Mouse (Mus musculus) thymus, adult 2 months (tissue): ENCODE results near the gene Zfp467. TPM values are rescaled to one million over a fixed set of nuclear protein-coding genes. Genes with fewer than 3 reads are reported as not detected.

Source experiments
- DNase-seq: peaks from one replicate; pipeline ENCODE4 v3.0.0; 2021
- H3K27ac ChIP-seq: fragments of 200-500 bp; 2 replicates; pipeline ENCODE4 v1.5.1; 2012; ENCODE audit warnings: low read length, control low read depth; ENCODE audit not compliant: control insufficient read depth, insufficient read depth
- H3K27me3 ChIP-seq: fragments of 200-500 bp; 2 replicates; pipeline ENCODE4 v1.6.1; 2012; ENCODE audit warnings: mild to moderate bottlenecking, low read length, moderate library complexity, mixed read lengths; ENCODE audit not compliant: control insufficient read depth, insufficient read depth
- H3K36me3 ChIP-seq: fragments of 200-500 bp; 2 replicates; pipeline ENCODE4 v1.6.1; 2012; ENCODE audit warnings: mild to moderate bottlenecking, low read length, moderate library complexity; ENCODE audit not compliant: control insufficient read depth, insufficient read depth
- H3K4me1 ChIP-seq: fragments of 200-500 bp; replicated peaks from 2 replicates; pipeline ENCODE4 v1.6.1; 2012; ENCODE audit warnings: low read length; ENCODE audit not compliant: control insufficient read depth, insufficient read depth
- H3K4me3 ChIP-seq: fragments of 200-500 bp; 2 replicates; pipeline ENCODE4 v1.5.1; 2012; ENCODE audit warnings: mild to moderate bottlenecking, low read length, control low read depth, moderate library complexity; ENCODE audit not compliant: control insufficient read depth, insufficient read depth
- CTCF ChIP-seq: fragments of 200-500 bp; IDR thresholded peaks from 2 replicates; pipeline ENCODE4 v1.5.1; 2012; ENCODE audit warnings: mild to moderate bottlenecking, control low read depth, low read length, moderate library complexity, borderline replicate concordance; ENCODE audit not compliant: control insufficient read depth, poor library complexity, insufficient read depth; ENCODE audit errors: extremely low read depth
- POLR2A ChIP-seq: fragments of 200-500 bp; IDR thresholded peaks from 2 replicates; pipeline ENCODE4 v1.6.1; 2012; ENCODE audit warnings: mild to moderate bottlenecking, low read length, control low read depth, moderate library complexity; ENCODE audit not compliant: control insufficient read depth, poor library complexity, insufficient read depth; ENCODE audit errors: extremely low read depth
- WGBS: fragments of 180-500 bp; shearing (Covaris S2); methylation state at CpG from one replicate; pipeline ENCODE4 v1.1.7; 2018; 5-methylcytosine and 5-hydroxymethylcytosine counted together
- polyA plus RNA-seq: library from polyadenylated mRNA; depleted of rRNA; stranded (reverse); fragments of >200 nt; gene quantifications from 2 replicates; pipeline ENCODE4 v1.2.3, GENCODE M21; 2012

Zfp467 gene
- polyA plus RNA-seq, 1 experiment: 29.4 TPM

GRCm38 (mm10) chr6:48443592-48444309 is 1.9 kb downstream of the Zfp467 start:
- H3K27ac ChIP-seq: peak overlapping the region; percentile 20; the same call in 1 of the 2 replicates
- no peaks in the 10 kb centered on the region; the same call in 1 of the 2 replicates for H3K27me3 ChIP-seq
- no peaks in the 10 kb centered on the region for H3K36me3 ChIP-seq
- peak; percentile 93 for DNase-seq
- peak overlapping the region; percentile 45 for H3K4me3 ChIP-seq
- H3K4me1 ChIP-seq: peaks cover 20% of the 10 kb centered on the region
- TF ChIP-seq CTCF: no peak
- no peak for TF ChIP-seq POLR2A
- 7% methylated on average over 19 of the region's 19 CpGs for WGBS

GRCm38 (mm10) chr6:48440306-48441014 is 5.2 kb downstream of the Zfp467 start:
- Histone ChIP-seq H3K27ac (no peak overlapping the region), H3K27me3 (no peaks in the 10 kb centered on the region; the same call in 1 of the 2 replicates), H3K36me3 (no peaks in the 10 kb centered on the region), H3K4me3 (no peak overlapping the region), H3K4me1 (peaks cover 14% of the 10 kb centered on the region)
- WGBS: 79% methylated on average over 14 of the region's 14 CpGs
- no peak for DNase-seq
- no peak for TF ChIP-seq CTCF
- no peak for TF ChIP-seq POLR2A

GRCm38 (mm10) chr6:48439654-48440053 is 6.0 kb downstream of the Zfp467 start:
- no peaks in the 10 kb centered on the region for H3K36me3 ChIP-seq
- TF ChIP-seq POLR2A: no peak
- no peak for DNase-seq
- H3K27me3 ChIP-seq: no peaks in the 10 kb centered on the region
- no peak overlapping the region for H3K27ac ChIP-seq
- H3K4me1 ChIP-seq: peaks cover 12% of the 10 kb centered on the region
- H3K4me3 ChIP-seq: no peak overlapping the region

GRCm38 (mm10) chr6:48438475-48439125 is 7.0 kb downstream of the Zfp467 start:
- Histone ChIP-seq H3K4me3 (no peak overlapping the region), H3K27me3 (no peaks in the 10 kb centered on the region), H3K4me1 (peaks cover 10% of the 10 kb centered on the region), H3K27ac (no peak overlapping the region), H3K36me3 (no peaks in the 10 kb centered on the region)
- no peak for DNase-seq
- TF ChIP-seq CTCF: no peak
- TF ChIP-seq POLR2A: no peak
- WGBS: 95% methylated on average over 55 of the region's 55 CpGs

- TF ChIP-seq POLR2A (no peak), CTCF (no peak)
- Histone ChIP-seq H3K4me3 (no peak overlapping the region), H3K4me1 (peaks cover 4% of the 10 kb centered on the region; the same call in 1 of the 2 replicates), H3K27me3 (no peaks in the 10 kb centered on the region), H3K36me3 (no peaks in the 10 kb centered on the region), H3K27ac (no peak overlapping the region)
- 97% methylated on average over 32 of the region's 35 CpGs for WGBS
- DNase-seq: no peak
Observed at GRCm38 (mm10) chr6:48437679-48438376, 7.8 kb downstream of the Zfp467 start.
